Mouse (Mus musculus) E14TG2a.4 (cell line): ENCODE results near the gene Btd.

Experiments
- H3K27me3 ChIP-seq: 2 replicates; pipeline ENCODE4 v1.6.1; 2014; ENCODE audit warnings: low read length, control low read depth; ENCODE audit not compliant: insufficient read depth
- H3K36me3 ChIP-seq: 2 replicates; pipeline ENCODE4 v1.6.1; 2014; ENCODE audit warnings: low read length, control low read depth; ENCODE audit not compliant: insufficient read depth
- H3K4me1 ChIP-seq: replicated peaks from 2 replicates; pipeline ENCODE4 v1.6.1; 2014; ENCODE audit warnings: low read depth, low read length, control low read depth
- H3K4me3 ChIP-seq: replicated peaks from 2 replicates; pipeline ENCODE4 v1.5.1; 2014; ENCODE audit warnings: mild to moderate bottlenecking, low read length
- H3K9me3 ChIP-seq: 2 replicates; pipeline ENCODE4 v1.6.1; 2014; ENCODE audit warnings: low read length, control low read depth
- CTCF ChIP-seq: conservative IDR thresholded peaks from 2 replicates; pipeline ENCODE4 v1.5.1; 2014; ENCODE audit warnings: low read length
- NANOG ChIP-seq: IDR thresholded peaks from 2 replicates; pipeline ENCODE4 v1.6.1; 2014; ENCODE audit warnings: borderline replicate concordance, low read length, mixed read lengths
- POU5F1 ChIP-seq: IDR thresholded peaks from 2 replicates; pipeline ENCODE4 v1.6.1; 2014; ENCODE audit warnings: low read length, borderline replicate concordance

Gene Btd

GRCm38 (mm10) chr14:31671635-31672320 is 30.9 kb downstream of the Btd start:
- H3K4me1 ChIP-seq, result peaks cover 54% of the 10 kb centered on the region
- TF ChIP-seq POU5F1, result peak; percentile 98
- TF ChIP-seq NANOG, result no peak
- H3K9me3 ChIP-seq, result no peaks in the 10 kb centered on the region
- no peaks in the 10 kb centered on the region; the same call in 1 of the 2 replicates for H3K27me3 ChIP-seq
- no peak overlapping the region for H3K4me3 ChIP-seq
- H3K36me3 ChIP-seq, result 0 out of 2 replicates have a peak, but pooled peaks cover 2% of the 10 kb centered on the region

DNA sequence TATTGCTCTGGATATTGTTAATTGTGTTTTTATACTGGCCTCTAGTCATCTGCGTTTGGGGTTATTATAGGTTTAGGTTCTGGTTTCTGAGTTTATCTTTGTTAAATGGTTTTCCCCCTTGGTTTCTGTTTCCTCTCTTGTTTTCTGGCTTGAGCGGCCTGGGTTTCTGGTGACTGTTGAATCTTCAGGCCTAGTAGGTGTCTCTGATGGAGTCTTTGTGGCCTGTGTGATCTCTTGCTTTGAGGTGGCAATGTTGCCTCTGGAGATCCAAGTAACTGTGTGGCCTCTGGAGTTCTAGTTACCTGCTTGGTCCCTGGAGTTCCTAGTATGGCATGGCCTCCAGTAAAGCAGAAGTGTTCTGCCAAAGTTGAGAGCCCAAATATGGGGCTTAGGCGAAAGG is 39.8 kb downstream of the Btd start:
- peaks cover 6% of the 10 kb centered on the region; the same call in 1 of the 2 replicates for H3K27me3 ChIP-seq
- no peaks in the 10 kb centered on the region for H3K4me1 ChIP-seq
- H3K9me3 ChIP-seq, result no peaks in the 10 kb centered on the region
- no peak overlapping the region for H3K4me3 ChIP-seq
- no peaks in the 10 kb centered on the region for H3K36me3 ChIP-seq
- TF ChIP-seq POU5F1, result no peak

- no peak for TF ChIP-seq POU5F1
- no peak for TF ChIP-seq NANOG
- TF ChIP-seq CTCF, result no peak
- peaks cover 6% of the 10 kb centered on the region; the same call in 1 of the 2 replicates for H3K27me3 ChIP-seq
- H3K4me3 ChIP-seq, result no peak overlapping the region
- H3K9me3 ChIP-seq, result no peaks in the 10 kb centered on the region
- no peaks in the 10 kb centered on the region for H3K36me3 ChIP-seq
- H3K4me1 ChIP-seq, result no peaks in the 10 kb centered on the region
Observed at GRCm38 (mm10) chr14:31681291-31681690, 40.5 kb downstream of the Btd start.

DNA sequence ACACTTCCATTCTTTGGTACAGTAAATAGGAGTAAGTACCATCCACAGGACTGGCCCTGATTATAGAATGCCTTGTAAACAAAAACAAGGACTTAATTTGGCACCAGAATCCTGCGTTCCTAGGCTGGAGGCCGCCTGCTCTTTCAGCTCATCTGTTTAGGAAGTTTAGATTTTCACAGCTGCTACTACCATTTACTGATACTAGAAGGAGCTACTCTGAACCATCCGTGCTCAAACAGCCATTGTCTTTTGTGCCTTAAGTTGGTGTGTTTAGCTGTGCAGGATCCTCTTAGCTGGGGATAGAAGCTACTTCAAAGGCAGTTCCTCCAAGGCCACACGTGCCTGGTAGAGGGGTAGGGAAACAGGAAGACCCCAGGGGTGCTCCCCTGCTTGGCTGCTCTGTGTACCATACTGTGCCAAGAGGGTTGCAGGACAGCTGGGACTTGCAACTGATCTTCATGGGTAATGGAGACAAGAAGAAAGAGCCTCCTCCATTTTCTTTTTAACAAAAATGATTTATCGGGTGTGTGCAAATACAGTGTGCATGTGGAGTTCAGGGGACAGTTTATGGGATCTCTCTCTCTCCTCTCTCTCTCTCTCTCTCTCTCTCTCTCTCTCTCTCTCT is 41.2 kb downstream of the Btd start:
- Histone ChIP-seq H3K4me3 (no peak overlapping the region), H3K36me3 (no peaks in the 10 kb centered on the region), H3K4me1 (no peaks in the 10 kb centered on the region), H3K9me3 (no peaks in the 10 kb centered on the region), H3K27me3 (peaks cover 6% of the 10 kb centered on the region; the same call in 1 of the 2 replicates)
- no peak for TF ChIP-seq NANOG
- no peak for TF ChIP-seq POU5F1
- no peak for TF ChIP-seq CTCF

GRCm38 (mm10) chr14:31683610-31684009 is 42.8 kb downstream of the Btd start:
- peaks cover 6% of the 10 kb centered on the region; the same call in 1 of the 2 replicates for H3K27me3 ChIP-seq
- TF ChIP-seq CTCF (no peak), NANOG (no peak), POU5F1 (no peak)
- H3K9me3 ChIP-seq, result no peaks in the 10 kb centered on the region
- H3K4me3 ChIP-seq, result no peak overlapping the region
- H3K4me1 ChIP-seq, result 0 out of 2 replicates have a peak, but pooled peaks cover 2% of the 10 kb centered on the region
- no peaks in the 10 kb centered on the region for H3K36me3 ChIP-seq

GRCm38 (mm10) chr14:31684343-31685040 is 43.7 kb downstream of the Btd start:
- no peaks in the 10 kb centered on the region for H3K9me3 ChIP-seq
- H3K27me3 ChIP-seq, result peaks cover 6% of the 10 kb centered on the region; the same call in 1 of the 2 replicates
- no peak for TF ChIP-seq POU5F1
- TF ChIP-seq CTCF, result no peak
- no peak for TF ChIP-seq NANOG
- H3K4me1 ChIP-seq, result 0 out of 2 replicates have a peak, but pooled peaks cover 2% of the 10 kb centered on the region
- H3K36me3 ChIP-seq, result no peaks in the 10 kb centered on the region
- no peak overlapping the region for H3K4me3 ChIP-seq

- Histone ChIP-seq H3K27me3 (peaks cover 3% of the 10 kb centered on the region; the same call in 1 of the 2 replicates), H3K9me3 (no peaks in the 10 kb centered on the region), H3K4me1 (0 out of 2 replicates have a peak, but pooled peaks cover 2% of the 10 kb centered on the region), H3K36me3 (no peaks in the 10 kb centered on the region), H3K4me3 (no peak overlapping the region)
- no peak for TF ChIP-seq NANOG
Observed at GRCm38 (mm10) chr14:31685680-31686079, 44.9 kb downstream of the Btd start.

GRCm38 (mm10) chr14:31686231-31686630 is 45.4 kb downstream of the Btd start:
- H3K4me1 ChIP-seq, result 0 out of 2 replicates have a peak, but pooled peaks cover 2% of the 10 kb centered on the region
- H3K9me3 ChIP-seq, result no peaks in the 10 kb centered on the region
- TF ChIP-seq NANOG (no peak), CTCF (no peak), POU5F1 (no peak)
- H3K4me3 ChIP-seq, result no peak overlapping the region
- no peaks in the 10 kb centered on the region for H3K36me3 ChIP-seq
- H3K27me3 ChIP-seq, result no peaks in the 10 kb centered on the region

- no peak for TF ChIP-seq CTCF
- TF ChIP-seq POU5F1, result no peak
- TF ChIP-seq NANOG, result no peak
- H3K36me3 ChIP-seq, result peaks cover 9% of the 10 kb centered on the region
- H3K27me3 ChIP-seq, result no peaks in the 10 kb centered on the region
- no peaks in the 10 kb centered on the region for H3K9me3 ChIP-seq
- H3K4me1 ChIP-seq, result 0 out of 2 replicates have a peak, but pooled peaks cover 2% of the 10 kb centered on the region
- H3K4me3 ChIP-seq, result no peak overlapping the region
Observed at GRCm38 (mm10) chr14:31692536-31692935, 51.7 kb downstream of the Btd start.
